Mouse (Mus musculus): ENCODE data around the gene Pex16. TPM values are rescaled to one million over a fixed set of nuclear protein-coding genes. Genes with fewer than 3 reads are reported as not detected.

Pex16 gene
- total and polyA plus RNA-seq, 2 experiments from 2014 or later: 31.8 to 43.4 TPM

GRCm38 (mm10) chr2:92400682-92401081 lies 26.2 kb downstream of the Pex16 start:
- no peak for TF ChIP-seq CTCF (IDR thresholded peaks at IDR 0.05)
- peak overlapping the region; percentile 74 for H3K27ac ChIP-seq (ENCODE audit: low read depth, low read length)
- H3K4me2 ChIP-seq (ENCODE audit: low read depth, low read length, poor library complexity, severe bottlenecking): peak overlapping the region; percentile 65
- H3K9me3 ChIP-seq (ENCODE audit: low read length): no peaks in the 10 kb centered on the region
- peak overlapping the region; percentile 67 for H3K4me3 ChIP-seq (ENCODE audit: low read depth, low read length)
- ATAC-seq (ENCODE audit: low FRiP score): 0 out of 2 replicates have a peak, but pooled peaks have one; percentile 2
- peaks cover 22% of the 10 kb centered on the region for H3K36me3 ChIP-seq (ENCODE audit: insufficient read depth, low read length)
- no peaks in the 10 kb centered on the region for H3K27me3 ChIP-seq (ENCODE audit: insufficient read depth, low read length)
- 1% methylated on average over 21 of the region's 22 CpGs for WGBS
- peaks cover 11% of the 10 kb centered on the region; the same call in 1 of the 2 replicates for H3K4me1 ChIP-seq (ENCODE audit: insufficient read depth, low read length)
- H3K9ac ChIP-seq (replicated peaks; ENCODE audit: low read length, poor library complexity, severe bottlenecking): peak overlapping the region; percentile 80
- DNase-seq (ENCODE audit: low spot score): peak; percentile 20

GRCm38 (mm10) chr2:92401091-92401561 lies 26.6 kb downstream of the Pex16 start, which contains the start of gene Mapk8ip1:
TSS of gene Mapk8ip1 (minus strand) at chr2:92401263.
- H3K36me3 ChIP-seq (ENCODE audit: insufficient read depth, low read length): peaks cover 27% of the 10 kb centered on the region
- TF ChIP-seq CTCF (IDR thresholded peaks at IDR 0.05): no peak
- WGBS: 1% methylated on average over 41 of the region's 59 CpGs
- no peaks in the 10 kb centered on the region for H3K27me3 ChIP-seq (ENCODE audit: insufficient read depth, low read length)
- peaks cover 11% of the 10 kb centered on the region; the same call in 1 of the 2 replicates for H3K4me1 ChIP-seq (ENCODE audit: insufficient read depth, low read length)
- peak within 1 kb of the TSS; percentile 67 for H3K4me3 ChIP-seq (ENCODE audit: low read depth, low read length)
- no peaks in the 10 kb centered on the region for H3K9me3 ChIP-seq (ENCODE audit: low read length)
- peak within 1 kb of the TSS; percentile 74 for H3K27ac ChIP-seq (ENCODE audit: low read depth, low read length)
- DNase-seq (ENCODE audit: low spot score): peak; percentile 55
- peak within 1 kb of the TSS; percentile 80 for H3K9ac ChIP-seq (replicated peaks; ENCODE audit: low read length, poor library complexity, severe bottlenecking)
- H3K4me2 ChIP-seq (ENCODE audit: low read depth, low read length, poor library complexity, severe bottlenecking): peak within 1 kb of the TSS; percentile 65
- ATAC-seq (ENCODE audit: low FRiP score): peak; percentile 62

GRCm38 (mm10) chr2:92402591-92403326 lies 28.3 kb downstream of the Pex16 start:
- peak overlapping the region; percentile 44; the same call in 1 of the 2 replicates for H3K27ac ChIP-seq (ENCODE audit: low read depth, low read length)
- H3K27me3 ChIP-seq (ENCODE audit: insufficient read depth, low read length): no peaks in the 10 kb centered on the region
- 70% methylated on average over 4 of the region's 4 CpGs for WGBS
- no peak overlapping the region for H3K4me2 ChIP-seq (ENCODE audit: low read depth, low read length, poor library complexity, severe bottlenecking)
- no peak for TF ChIP-seq CTCF (IDR thresholded peaks at IDR 0.05)
- H3K36me3 ChIP-seq (ENCODE audit: insufficient read depth, low read length): peaks cover 34% of the 10 kb centered on the region
- DNase-seq (ENCODE audit: low spot score) (peak; percentile 66), ATAC-seq (ENCODE audit: low FRiP score) (no peak)
- peaks cover 9% of the 10 kb centered on the region; the same call in 1 of the 2 replicates for H3K4me1 ChIP-seq (ENCODE audit: insufficient read depth, low read length)
- no peak overlapping the region for H3K9ac ChIP-seq (replicated peaks; ENCODE audit: low read length, poor library complexity, severe bottlenecking)
- no peaks in the 10 kb centered on the region for H3K9me3 ChIP-seq (ENCODE audit: low read length)
- no peak overlapping the region for H3K4me3 ChIP-seq (ENCODE audit: low read depth, low read length)

- no peak for TF ChIP-seq CTCF (IDR thresholded peaks at IDR 0.05)
- no peak for ATAC-seq (ENCODE audit: low FRiP score)
- no peak overlapping the region for H3K27ac ChIP-seq (ENCODE audit: low read depth, low read length)
- peaks cover 44% of the 10 kb centered on the region for H3K36me3 ChIP-seq (ENCODE audit: insufficient read depth, low read length)
- no peaks in the 10 kb centered on the region for H3K27me3 ChIP-seq (ENCODE audit: insufficient read depth, low read length)
- WGBS: 95% methylated on average over 5 of the region's 5 CpGs
- H3K4me2 ChIP-seq (ENCODE audit: low read depth, low read length, poor library complexity, severe bottlenecking): no peak overlapping the region
- no peak for DNase-seq (ENCODE audit: low spot score)
- peaks cover 8% of the 10 kb centered on the region; the same call in 1 of the 2 replicates for H3K4me1 ChIP-seq (ENCODE audit: insufficient read depth, low read length)
- H3K9ac ChIP-seq (replicated peaks; ENCODE audit: low read length, poor library complexity, severe bottlenecking): no peak overlapping the region
- H3K4me3 ChIP-seq (ENCODE audit: low read depth, low read length): no peak overlapping the region
- no peaks in the 10 kb centered on the region for H3K9me3 ChIP-seq (ENCODE audit: low read length)
Observed at GRCm38 (mm10) chr2:92403776-92404319, 29.4 kb downstream of the Pex16 start.

GRCm38 (mm10) chr2:92404737-92405136 lies 30.3 kb downstream of the Pex16 start:
- no peak overlapping the region for H3K9ac ChIP-seq (replicated peaks; ENCODE audit: low read length, poor library complexity, severe bottlenecking)
- H3K4me3 ChIP-seq (ENCODE audit: low read depth, low read length): no peak overlapping the region
- H3K9me3 ChIP-seq (ENCODE audit: low read length): no peaks in the 10 kb centered on the region
- DNase-seq (ENCODE audit: low spot score) (no peak), ATAC-seq (ENCODE audit: low FRiP score) (no peak)
- no peaks in the 10 kb centered on the region for H3K27me3 ChIP-seq (ENCODE audit: insufficient read depth, low read length)
- WGBS: 84% methylated on average over 6 of the region's 6 CpGs
- peaks cover 53% of the 10 kb centered on the region for H3K36me3 ChIP-seq (ENCODE audit: insufficient read depth, low read length)
- no peak overlapping the region for H3K27ac ChIP-seq (ENCODE audit: low read depth, low read length)
- no peak overlapping the region for H3K4me2 ChIP-seq (ENCODE audit: low read depth, low read length, poor library complexity, severe bottlenecking)
- no peaks in the 10 kb centered on the region; the same call in 1 of the 2 replicates for H3K4me1 ChIP-seq (ENCODE audit: insufficient read depth, low read length)
- no peak for TF ChIP-seq CTCF (IDR thresholded peaks at IDR 0.05)

- 76% methylated on average over 7 of the region's 7 CpGs for WGBS
- Histone ChIP-seq H3K9ac (replicated peaks; ENCODE audit: low read length, poor library complexity, severe bottlenecking) (peak overlapping the region; percentile 13; the same call in 1 of the 2 replicates), H3K9me3 (ENCODE audit: low read length) (no peaks in the 10 kb centered on the region), H3K4me2 (ENCODE audit: low read depth, low read length, poor library complexity, severe bottlenecking) (no peak overlapping the region), H3K27ac (ENCODE audit: low read depth, low read length) (no peak overlapping the region), H3K27me3 (ENCODE audit: insufficient read depth, low read length) (no peaks in the 10 kb centered on the region), H3K4me3 (ENCODE audit: low read depth, low read length) (no peak overlapping the region), H3K36me3 (ENCODE audit: insufficient read depth, low read length) (peaks cover 62% of the 10 kb centered on the region), H3K4me1 (ENCODE audit: insufficient read depth, low read length) (no peaks in the 10 kb centered on the region)
- no peak for TF ChIP-seq CTCF (IDR thresholded peaks at IDR 0.05)
- ATAC-seq (ENCODE audit: low FRiP score): no peak
- peak; percentile 45 for DNase-seq (ENCODE audit: low spot score)
Observed at GRCm38 (mm10) chr2:92405687-92406086, 31.2 kb downstream of the Pex16 start.

All from midbrain, postnatal 0 days (tissue).